Mouse (Mus musculus): ENCODE data around the gene Aplp1. TPM values are rescaled to one million over a fixed set of nuclear protein-coding genes. Genes with fewer than 3 reads are reported as not detected.

The Aplp1 gene
- polyA plus RNA-seq, 1 experiment from 2014 or later = 675 TPM

DNA sequence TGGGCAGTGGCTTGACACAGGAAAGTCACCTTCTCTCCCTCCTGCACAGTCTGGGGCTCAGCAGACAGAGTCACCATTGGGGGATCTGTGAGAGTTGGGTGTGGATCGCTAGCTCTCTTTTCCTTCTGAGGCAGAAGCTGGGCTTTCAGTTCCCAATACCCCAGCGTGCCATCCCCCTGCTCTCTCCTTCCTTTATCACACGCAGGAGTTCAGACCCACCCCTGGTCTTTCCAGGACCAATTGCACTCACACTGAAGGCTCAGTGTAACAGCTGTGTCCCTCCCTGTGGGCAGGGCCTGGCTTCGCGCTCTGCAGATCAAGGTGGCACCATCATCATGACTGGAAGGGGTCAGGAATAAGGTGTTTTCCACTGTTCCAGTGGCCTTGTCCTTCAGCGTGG, 8.9 kb upstream of the Aplp1 start:
- H3K4me2 ChIP-seq (ENCODE audit: low read depth, low read length) = peak overlapping the region; percentile 12; the same call in 1 of the 2 replicates
- H3K27me3 ChIP-seq (ENCODE audit: control insufficient read depth, insufficient read depth, low read length) = peaks cover 18% of the 10 kb centered on the region
- no peak overlapping the region for H3K4me3 ChIP-seq (ENCODE audit: low read depth, low read length)
- H3K36me3 ChIP-seq (ENCODE audit: control insufficient read depth, insufficient read depth, low read length) = no peaks in the 10 kb centered on the region
- ATAC-seq (ENCODE audit: low read depth) = no peak
- H3K9ac ChIP-seq (replicated peaks; ENCODE audit: low read depth, low read length) = no peak overlapping the region
- H3K9me3 ChIP-seq (ENCODE audit: control insufficient read depth, low read length) = no peaks in the 10 kb centered on the region
- H3K27ac ChIP-seq (ENCODE audit: low read depth, low read length) = no peak overlapping the region
- WGBS = 9% methylated on average over 6 of the region's 6 CpGs
- H3K4me1 ChIP-seq (ENCODE audit: control insufficient read depth, insufficient read depth, low read length) = peaks cover 21% of the 10 kb centered on the region

DNA sequence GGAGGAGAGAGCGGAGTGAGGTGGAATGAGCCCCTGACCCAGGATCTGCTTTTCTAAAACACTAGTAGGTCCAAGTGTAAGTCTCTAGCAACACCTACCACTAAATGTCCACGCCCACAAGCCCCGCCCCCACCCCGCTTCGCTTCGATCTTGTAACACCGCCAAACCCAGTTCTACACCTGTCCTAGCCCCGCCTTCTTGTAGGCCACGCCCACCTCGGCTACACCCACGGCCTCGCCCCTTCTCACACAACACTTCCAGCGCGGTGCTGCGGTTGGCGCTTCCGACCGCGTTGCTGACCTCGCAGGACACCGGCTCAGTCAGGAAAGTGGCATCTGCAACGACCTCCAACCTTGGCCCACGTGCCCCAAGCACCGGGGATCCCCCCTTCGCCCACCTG, 8.4 kb upstream of the Aplp1 start:
- peak overlapping the region; percentile 20 for H3K4me2 ChIP-seq (ENCODE audit: low read depth, low read length)
- peaks cover 18% of the 10 kb centered on the region for H3K27me3 ChIP-seq (ENCODE audit: control insufficient read depth, insufficient read depth, low read length)
- WGBS = 1% methylated on average over 25 of the region's 25 CpGs
- peaks cover 21% of the 10 kb centered on the region for H3K4me1 ChIP-seq (ENCODE audit: control insufficient read depth, insufficient read depth, low read length)
- 0 out of 2 replicates have a peak overlapping the region, but pooled peaks have one; percentile 12 for H3K4me3 ChIP-seq (ENCODE audit: low read depth, low read length)
- no peak overlapping the region for H3K27ac ChIP-seq (ENCODE audit: low read depth, low read length)
- no peaks in the 10 kb centered on the region for H3K9me3 ChIP-seq (ENCODE audit: control insufficient read depth, low read length)
- ATAC-seq (ENCODE audit: low read depth) = no peak
- H3K36me3 ChIP-seq (ENCODE audit: control insufficient read depth, insufficient read depth, low read length) = no peaks in the 10 kb centered on the region
- H3K9ac ChIP-seq (replicated peaks; ENCODE audit: low read depth, low read length) = no peak overlapping the region

DNA sequence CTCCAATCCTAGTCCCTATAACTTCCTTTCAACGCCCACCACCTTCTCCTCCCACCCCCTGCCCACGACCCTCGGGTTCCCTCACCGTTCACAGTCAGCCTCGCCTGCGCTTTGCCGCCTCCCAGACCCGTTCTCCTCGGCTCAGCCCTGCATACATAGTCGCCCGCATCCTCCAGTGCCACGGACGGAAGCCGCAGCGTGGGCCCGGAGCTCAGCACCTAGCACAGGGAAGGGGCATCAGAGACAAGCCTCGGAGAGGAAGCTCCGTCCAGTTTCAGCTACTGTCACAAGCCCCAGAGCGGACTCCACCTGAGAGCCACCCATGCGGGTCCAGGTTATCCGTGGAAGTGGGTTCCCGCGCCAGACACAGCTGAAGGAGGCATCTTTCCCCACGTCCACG, 8.0 kb upstream of the Aplp1 start:
- Histone ChIP-seq H3K9ac (replicated peaks; ENCODE audit: low read depth, low read length) (no peak overlapping the region), H3K4me2 (ENCODE audit: low read depth, low read length) (peak overlapping the region; percentile 20), H3K9me3 (ENCODE audit: control insufficient read depth, low read length) (no peaks in the 10 kb centered on the region), H3K4me3 (ENCODE audit: low read depth, low read length) (no peak overlapping the region), H3K36me3 (ENCODE audit: control insufficient read depth, insufficient read depth, low read length) (no peaks in the 10 kb centered on the region), H3K4me1 (ENCODE audit: control insufficient read depth, insufficient read depth, low read length) (peaks cover 20% of the 10 kb centered on the region), H3K27ac (ENCODE audit: low read depth, low read length) (no peak overlapping the region), H3K27me3 (ENCODE audit: control insufficient read depth, insufficient read depth, low read length) (peaks cover 18% of the 10 kb centered on the region)
- no peak for ATAC-seq (ENCODE audit: low read depth)
- WGBS = 18% methylated on average over 25 of the region's 25 CpGs

DNA sequence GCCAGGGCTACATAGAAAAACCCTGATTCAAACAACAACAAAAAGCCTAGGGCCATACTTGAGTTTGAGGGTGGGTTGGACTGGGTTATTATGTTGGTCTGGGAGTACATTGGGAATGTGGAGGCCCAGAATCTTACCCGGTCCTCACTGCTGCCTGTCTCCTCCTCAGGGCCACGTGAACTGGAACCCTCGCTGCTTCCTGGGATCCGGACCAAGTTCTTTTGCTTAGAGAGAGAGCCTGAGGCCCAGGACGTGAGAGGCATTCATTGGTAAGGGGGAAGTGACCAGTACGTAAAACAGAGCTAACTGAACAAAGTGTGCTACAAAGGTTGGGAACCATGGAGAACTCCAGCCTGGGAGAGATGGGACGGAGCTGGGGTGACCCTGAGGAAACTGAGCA, 4.9 kb upstream of the Aplp1 start:
- Histone ChIP-seq H3K4me3 (ENCODE audit: low read depth, low read length) (no peak overlapping the region), H3K9me3 (ENCODE audit: control insufficient read depth, low read length) (no peaks in the 10 kb centered on the region)

DNA sequence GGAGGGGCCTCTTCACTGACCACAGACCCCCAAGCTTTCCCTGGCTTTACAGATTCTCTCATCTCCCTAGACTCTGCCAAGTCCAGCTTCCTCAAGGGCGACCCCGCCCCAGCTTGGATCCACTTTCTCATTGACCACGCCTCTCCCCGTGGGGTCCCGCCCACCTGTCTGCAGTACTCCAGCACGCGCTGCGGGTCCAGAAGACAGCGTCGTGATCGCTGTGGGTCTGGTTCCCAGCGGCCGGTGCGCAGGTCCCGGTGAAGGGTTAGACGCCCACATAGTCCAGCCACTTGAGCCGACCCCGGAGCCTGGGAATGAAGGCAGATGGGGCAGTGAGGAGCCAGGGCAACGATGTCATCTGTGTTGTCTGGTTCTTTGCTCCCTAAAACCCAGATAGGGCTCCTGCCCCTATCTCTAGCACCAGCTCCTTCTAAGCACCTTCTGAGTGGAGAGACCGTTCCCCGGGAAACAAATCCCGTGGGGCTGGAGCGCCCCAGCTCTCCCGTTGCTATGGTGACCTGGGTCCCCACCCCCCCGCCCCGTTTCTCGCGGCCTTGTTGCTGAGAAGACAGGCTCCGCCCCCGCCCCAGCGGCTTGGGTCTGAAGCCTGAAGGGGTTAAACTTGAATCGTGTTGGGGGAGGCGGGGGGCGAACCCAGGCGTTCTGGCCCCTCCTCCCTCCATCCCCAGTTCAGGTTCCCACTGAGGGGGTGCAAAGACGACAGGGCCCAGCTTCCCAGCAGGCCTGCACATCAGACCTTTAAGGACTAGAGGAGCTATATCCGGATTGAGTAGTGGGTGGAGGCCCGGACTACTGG, 973 bp downstream of the Aplp1 start:
- peak overlapping the region; percentile 97 for H3K27ac ChIP-seq (ENCODE audit: low read depth, low read length)
- peak overlapping the region; percentile 96 for H3K9ac ChIP-seq (replicated peaks; ENCODE audit: low read depth, low read length)

More for the DNA sequence above, 4.9 kb upstream of the Aplp1 start:
- H3K36me3 ChIP-seq (ENCODE audit: control insufficient read depth, insufficient read depth, low read length) = no peaks in the 10 kb centered on the region
- H3K4me1 ChIP-seq (ENCODE audit: control insufficient read depth, insufficient read depth, low read length) = no peaks in the 10 kb centered on the region
- H3K27ac ChIP-seq (ENCODE audit: low read depth, low read length) = no peak overlapping the region
- no peak overlapping the region for H3K4me2 ChIP-seq (ENCODE audit: low read depth, low read length)
- WGBS = 76% methylated on average over 7 of the region's 7 CpGs
- no peak overlapping the region for H3K9ac ChIP-seq (replicated peaks; ENCODE audit: low read depth, low read length)
- H3K27me3 ChIP-seq (ENCODE audit: control insufficient read depth, insufficient read depth, low read length) = peaks cover 13% of the 10 kb centered on the region
- no peak for ATAC-seq (ENCODE audit: low read depth)

DNA sequence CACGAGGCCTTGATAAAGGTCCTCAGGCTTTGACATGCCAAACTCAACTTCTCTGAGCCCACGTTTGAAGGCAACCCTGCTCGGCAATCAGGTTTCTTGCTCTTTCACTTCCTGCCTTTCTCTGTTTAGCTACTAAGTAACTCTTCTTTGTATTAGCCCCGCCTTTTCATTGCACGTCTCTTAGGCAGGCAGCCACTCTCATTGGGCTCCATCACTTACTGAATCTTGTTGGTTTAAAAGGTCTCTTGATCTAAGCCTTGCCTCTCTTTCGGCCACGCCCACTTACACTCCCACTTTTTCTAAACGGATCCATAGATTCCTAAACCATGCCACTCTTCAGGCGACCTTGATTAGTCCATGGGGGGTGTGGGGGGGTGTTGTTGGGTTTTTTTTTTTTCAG, 1.6 kb downstream of the Aplp1 start:
- H3K36me3 ChIP-seq (ENCODE audit: control insufficient read depth, insufficient read depth, low read length) = peaks cover 34% of the 10 kb centered on the region
- no peak for ATAC-seq (ENCODE audit: low read depth)
- no peak overlapping the region for H3K27ac ChIP-seq (ENCODE audit: low read depth, low read length)
- no peaks in the 10 kb centered on the region for H3K9me3 ChIP-seq (ENCODE audit: control insufficient read depth, low read length)
- peaks cover 8% of the 10 kb centered on the region for H3K4me1 ChIP-seq (ENCODE audit: control insufficient read depth, insufficient read depth, low read length)
- peak overlapping the region; percentile 96 for H3K9ac ChIP-seq (replicated peaks; ENCODE audit: low read depth, low read length)
- no peaks in the 10 kb centered on the region for H3K27me3 ChIP-seq (ENCODE audit: control insufficient read depth, insufficient read depth, low read length)
- 16% methylated on average over 9 of the region's 9 CpGs for WGBS
- peak overlapping the region; percentile 93 for H3K4me2 ChIP-seq (ENCODE audit: low read depth, low read length)
- peak overlapping the region; percentile 83 for H3K4me3 ChIP-seq (ENCODE audit: low read depth, low read length)

More for the DNA sequence above, 973 bp downstream of the Aplp1 start:
- no peaks in the 10 kb centered on the region for H3K27me3 ChIP-seq (ENCODE audit: control insufficient read depth, insufficient read depth, low read length)
- H3K4me2 ChIP-seq (ENCODE audit: low read depth, low read length) = peak overlapping the region; percentile 93
- H3K4me3 ChIP-seq (ENCODE audit: low read depth, low read length) = peak overlapping the region; percentile 83
- peaks cover 29% of the 10 kb centered on the region for H3K36me3 ChIP-seq (ENCODE audit: control insufficient read depth, insufficient read depth, low read length)
- H3K9me3 ChIP-seq (ENCODE audit: control insufficient read depth, low read length) = no peaks in the 10 kb centered on the region
- peak; percentile 44 for ATAC-seq (ENCODE audit: low read depth)
- H3K4me1 ChIP-seq (ENCODE audit: control insufficient read depth, insufficient read depth, low read length) = peaks cover 8% of the 10 kb centered on the region
- WGBS = under 1% methylated on average over 38 of the region's 38 CpGs

DNA sequence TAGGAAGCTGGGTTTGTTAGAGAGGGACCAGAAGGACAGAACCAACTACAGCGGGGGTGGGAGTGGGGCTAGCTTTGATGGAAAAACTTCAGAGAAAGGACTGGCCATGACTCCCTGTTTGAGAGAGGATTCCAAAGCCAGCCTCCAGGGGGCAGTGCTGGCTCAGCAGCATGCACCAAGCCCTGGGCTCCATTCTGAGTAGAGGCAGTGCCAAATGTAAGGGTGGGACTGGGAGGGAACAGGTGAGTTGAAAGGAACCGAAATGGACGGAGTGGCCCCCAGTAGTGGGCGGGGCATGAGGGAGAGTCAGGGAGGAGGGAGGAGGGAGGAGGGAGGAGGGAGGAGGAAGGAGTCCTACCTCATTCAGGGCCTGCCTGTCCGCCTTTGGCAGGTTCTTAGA, 4.6 kb downstream of the Aplp1 start:
- WGBS = 25% methylated on average over 4 of the region's 5 CpGs
- Histone ChIP-seq H3K27me3 (ENCODE audit: control insufficient read depth, insufficient read depth, low read length) (no peaks in the 10 kb centered on the region), H3K4me1 (ENCODE audit: control insufficient read depth, insufficient read depth, low read length) (peaks cover 8% of the 10 kb centered on the region), H3K4me2 (ENCODE audit: low read depth, low read length) (no peak overlapping the region), H3K36me3 (ENCODE audit: control insufficient read depth, insufficient read depth, low read length) (peaks cover 49% of the 10 kb centered on the region), H3K9ac (replicated peaks; ENCODE audit: low read depth, low read length) (no peak overlapping the region), H3K9me3 (ENCODE audit: control insufficient read depth, low read length) (no peaks in the 10 kb centered on the region), H3K4me3 (ENCODE audit: low read depth, low read length) (no peak overlapping the region), H3K27ac (ENCODE audit: low read depth, low read length) (no peak overlapping the region)
- no peak for ATAC-seq (ENCODE audit: low read depth)

DNA sequence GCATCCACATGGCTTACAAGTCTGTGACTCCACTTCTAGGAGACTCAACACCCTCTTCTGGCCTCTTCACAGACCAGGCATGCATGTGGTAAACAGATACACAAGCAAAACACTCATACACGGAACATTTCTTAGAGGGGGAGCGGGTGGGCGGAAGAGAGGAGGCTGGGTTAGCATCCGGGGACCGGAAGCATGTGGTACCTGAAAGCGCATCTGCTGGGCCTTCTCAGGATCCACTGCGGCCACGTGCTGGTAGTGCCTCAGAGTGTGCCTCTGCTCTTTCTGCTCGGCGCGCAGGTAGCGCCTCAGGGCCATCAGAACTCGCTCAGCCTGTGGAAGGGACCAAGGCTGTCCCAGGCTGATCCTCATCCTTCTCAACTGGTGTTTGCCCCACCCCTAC, 5.6 kb downstream of the Aplp1 start:
- Histone ChIP-seq H3K4me3 (ENCODE audit: low read depth, low read length) (no peak overlapping the region), H3K4me1 (ENCODE audit: control insufficient read depth, insufficient read depth, low read length) (peaks cover 8% of the 10 kb centered on the region), H3K36me3 (ENCODE audit: control insufficient read depth, insufficient read depth, low read length) (peaks cover 59% of the 10 kb centered on the region), H3K9me3 (ENCODE audit: control insufficient read depth, low read length) (no peaks in the 10 kb centered on the region), H3K27ac (ENCODE audit: low read depth, low read length) (no peak overlapping the region), H3K27me3 (ENCODE audit: control insufficient read depth, insufficient read depth, low read length) (no peaks in the 10 kb centered on the region), H3K9ac (replicated peaks; ENCODE audit: low read depth, low read length) (no peak overlapping the region), H3K4me2 (ENCODE audit: low read depth, low read length) (no peak overlapping the region)
- ATAC-seq (ENCODE audit: low read depth) = no peak
- 80% methylated on average over 13 of the region's 13 CpGs for WGBS

DNA sequence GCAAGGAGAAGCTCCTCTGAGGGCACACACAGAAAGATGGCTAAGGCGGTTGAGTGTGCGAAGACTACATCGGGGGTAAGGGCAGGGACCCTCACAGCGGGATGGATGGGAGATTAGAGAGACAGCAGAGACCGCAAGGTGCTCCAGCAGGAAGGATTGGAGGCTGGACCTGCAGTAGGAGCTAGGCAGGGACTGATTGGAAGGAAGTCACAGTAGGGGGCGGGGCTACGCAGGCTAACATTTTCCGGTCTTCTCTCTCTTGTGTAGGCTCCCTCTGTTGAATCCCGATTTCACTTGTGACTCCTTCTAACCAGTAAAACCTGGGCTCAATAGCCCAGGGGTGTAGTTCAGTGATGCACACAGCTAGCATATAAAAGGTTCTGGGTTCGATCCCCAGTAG, 8.5 kb downstream of the Aplp1 start:
- no peak overlapping the region for H3K27ac ChIP-seq (ENCODE audit: low read depth, low read length)
- no peak overlapping the region for H3K4me3 ChIP-seq (ENCODE audit: low read depth, low read length)
- H3K9ac ChIP-seq (replicated peaks; ENCODE audit: low read depth, low read length) = no peak overlapping the region
- no peak for ATAC-seq (ENCODE audit: low read depth)
- no peaks in the 10 kb centered on the region for H3K9me3 ChIP-seq (ENCODE audit: control insufficient read depth, low read length)
- H3K4me1 ChIP-seq (ENCODE audit: control insufficient read depth, insufficient read depth, low read length) = no peaks in the 10 kb centered on the region
- WGBS = 19% methylated on average over 10 of the region's 10 CpGs
- no peak overlapping the region for H3K4me2 ChIP-seq (ENCODE audit: low read depth, low read length)
- no peaks in the 10 kb centered on the region for H3K27me3 ChIP-seq (ENCODE audit: control insufficient read depth, insufficient read depth, low read length)
- peaks cover 47% of the 10 kb centered on the region for H3K36me3 ChIP-seq (ENCODE audit: control insufficient read depth, insufficient read depth, low read length)
